Comparison of ENCODE assay signal across 14 mouse cellular contexts in genomic region chr16:73689274-73689673, GRCm38 (mm10).
"Had no signal": no experiment of that assay in that cellular context is flagged by ENCODE, and none has a peak within 500 bp of the region (broad histone marks: within the 10 kb centered on the region; RNA-seq: fewer than 3 reads in every experiment).

No protein-coding gene starts in this region.

- DNase-seq: kidney, postnatal 14 days; liver, embryonic 13.5 days; lung, adult 2 months; lung, postnatal 14 days; lung, postnatal 4 days; retina, postnatal 1 day; right cerebral cortex, postnatal 25 days; spleen, adult 18-20 months; thymus, postnatal 25 days had no signal

- H3K9me3 ChIP-seq: liver, embryonic 13.5 days; midbrain, embryonic 15.5 days; neural tube, embryonic 13.5 days; stomach, embryonic 15.5 days had no signal

- H3K9ac ChIP-seq: liver, embryonic 13.5 days; midbrain, embryonic 15.5 days; neural tube, embryonic 13.5 days; stomach, embryonic 15.5 days had no signal

- H3K36me3 ChIP-seq: liver, embryonic 13.5 days; midbrain, embryonic 15.5 days; neural tube, embryonic 13.5 days; stomach, embryonic 15.5 days had no signal

- H3K4me2 ChIP-seq: liver, embryonic 13.5 days; midbrain, embryonic 11.5 days; midbrain, embryonic 15.5 days; neural tube, embryonic 13.5 days; stomach, embryonic 15.5 days had no signal

- H3K4me3 ChIP-seq: liver, embryonic 13.5 days; midbrain, embryonic 15.5 days; myocyte; neural tube, embryonic 13.5 days; stomach, embryonic 15.5 days had no signal

- H3K27ac ChIP-seq: liver, embryonic 13.5 days; midbrain, embryonic 15.5 days; neural tube, embryonic 13.5 days; stomach, embryonic 15.5 days had no signal

- ATAC-seq: midbrain, embryonic 15.5 days had no signal

- H3K4me1 ChIP-seq: liver, embryonic 13.5 days; midbrain, embryonic 15.5 days; neural tube, embryonic 13.5 days; stomach, embryonic 15.5 days had no signal

- H3K27me3 ChIP-seq: liver, embryonic 13.5 days; midbrain, embryonic 15.5 days; neural tube, embryonic 13.5 days; stomach, embryonic 15.5 days had no signal
